Mouse (Mus musculus) cerebellum, postnatal 36 days (tissue): ENCODE measurements around the gene Pxk.

Experiments
- DNase-seq, 2 experiments: peaks; one replicate each; pipeline ENCODE4 v3.0.0; 2021 to 2022; ENCODE audit warnings: mixed read lengths in 2 of 2

Gene Pxk

DNA sequence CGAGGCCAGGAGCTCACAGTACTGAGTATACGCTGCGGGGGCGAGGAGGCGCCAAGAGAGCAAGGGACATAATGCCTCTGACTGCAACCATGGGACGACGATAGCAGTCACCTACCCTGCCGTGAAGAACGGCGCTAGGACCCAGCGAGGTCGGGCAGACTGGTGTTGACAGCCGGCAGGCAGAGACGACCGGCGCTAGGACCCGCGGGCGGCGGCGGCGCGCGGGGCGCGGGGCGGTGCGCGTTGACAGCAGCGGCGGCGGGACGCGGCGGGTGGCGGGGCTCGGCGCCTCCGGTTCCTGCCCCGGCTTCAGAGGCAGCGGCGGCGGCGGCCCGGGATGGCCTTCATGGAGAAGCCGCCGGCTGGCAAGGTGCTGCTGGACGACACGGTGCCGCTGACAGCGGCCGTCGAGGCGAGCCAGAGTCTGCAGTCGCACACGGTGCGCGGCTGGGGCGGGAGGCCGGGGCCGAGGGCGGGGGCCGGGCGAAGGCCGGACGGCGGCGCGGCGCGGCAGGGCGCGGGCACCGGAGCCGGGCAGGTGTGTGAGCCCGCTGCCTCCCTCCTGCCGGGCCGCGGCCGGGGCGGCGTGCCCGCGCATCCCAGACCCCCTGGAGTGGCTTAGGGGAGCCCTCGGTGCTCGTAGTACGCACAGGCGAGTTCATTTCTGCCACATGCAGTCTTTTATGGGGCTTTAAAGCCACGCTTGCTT is at the start of gene Pxk:
Gene Pxk (plus strand): TSS at position 234 of the 709 bp plus-strand sequence.
- DNase-seq: peak; percentile 98

DNA sequence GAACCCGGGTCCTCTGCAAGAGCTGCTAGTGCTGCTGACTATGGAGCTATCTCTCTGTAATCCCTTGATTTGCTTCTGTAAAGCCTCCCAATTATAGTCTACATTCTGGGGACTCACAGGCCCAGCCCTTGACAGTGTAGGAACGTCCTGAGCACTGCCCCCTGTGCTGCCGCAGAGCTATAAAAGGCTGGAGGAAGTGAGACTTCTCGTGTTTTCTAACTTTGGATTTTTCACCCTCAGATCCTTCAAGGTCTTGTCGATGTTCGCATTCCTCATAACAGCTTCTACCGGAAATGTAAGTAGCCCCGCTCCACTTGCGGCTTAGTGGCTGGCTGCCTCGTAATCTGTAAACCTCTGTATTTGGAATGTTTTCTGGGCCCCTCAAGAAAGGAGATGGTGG is 48.7 kb upstream of the Pxk start:
- no peak for DNase-seq

DNA sequence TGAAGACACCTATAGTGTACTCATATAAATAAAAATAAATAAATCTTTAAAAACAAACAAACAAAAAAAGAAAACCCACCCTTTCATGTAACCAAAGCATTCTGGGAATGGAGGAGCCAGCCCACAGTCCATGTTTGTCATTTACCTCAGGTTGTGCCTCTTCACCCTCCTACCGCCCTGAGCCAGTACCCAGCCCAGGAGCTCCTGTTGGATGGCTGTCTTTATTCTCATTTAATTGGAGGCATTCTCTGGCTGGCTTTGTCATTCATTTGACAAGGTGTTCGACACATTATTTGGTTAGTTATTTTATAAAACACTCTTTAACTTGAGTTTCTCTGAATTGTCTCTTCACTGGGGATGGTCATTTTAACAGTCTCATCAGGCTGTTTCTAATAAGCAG is 46.1 kb upstream of the Pxk start:
- DNase-seq: no peak

DNA sequence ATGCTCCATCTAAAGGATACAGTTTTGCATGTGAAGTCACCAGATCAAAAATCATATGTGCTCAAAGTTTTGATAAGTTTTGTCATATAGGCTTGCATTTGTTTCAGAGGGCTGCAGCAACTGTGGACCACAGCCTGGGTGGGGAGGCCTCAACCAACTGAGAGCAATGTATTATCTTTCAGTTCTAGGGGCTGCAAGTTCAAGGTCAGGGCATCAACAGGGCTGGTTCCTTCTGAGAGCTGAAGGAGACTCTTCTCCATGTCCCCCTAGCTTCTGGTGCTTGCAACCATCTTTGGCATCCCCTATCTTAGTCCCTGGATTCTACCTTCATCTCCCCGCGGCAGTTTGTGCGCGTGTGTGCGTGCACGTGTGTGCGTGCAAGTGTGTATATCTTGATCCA is 45.4 kb upstream of the Pxk start:
- no peak for DNase-seq

DNA sequence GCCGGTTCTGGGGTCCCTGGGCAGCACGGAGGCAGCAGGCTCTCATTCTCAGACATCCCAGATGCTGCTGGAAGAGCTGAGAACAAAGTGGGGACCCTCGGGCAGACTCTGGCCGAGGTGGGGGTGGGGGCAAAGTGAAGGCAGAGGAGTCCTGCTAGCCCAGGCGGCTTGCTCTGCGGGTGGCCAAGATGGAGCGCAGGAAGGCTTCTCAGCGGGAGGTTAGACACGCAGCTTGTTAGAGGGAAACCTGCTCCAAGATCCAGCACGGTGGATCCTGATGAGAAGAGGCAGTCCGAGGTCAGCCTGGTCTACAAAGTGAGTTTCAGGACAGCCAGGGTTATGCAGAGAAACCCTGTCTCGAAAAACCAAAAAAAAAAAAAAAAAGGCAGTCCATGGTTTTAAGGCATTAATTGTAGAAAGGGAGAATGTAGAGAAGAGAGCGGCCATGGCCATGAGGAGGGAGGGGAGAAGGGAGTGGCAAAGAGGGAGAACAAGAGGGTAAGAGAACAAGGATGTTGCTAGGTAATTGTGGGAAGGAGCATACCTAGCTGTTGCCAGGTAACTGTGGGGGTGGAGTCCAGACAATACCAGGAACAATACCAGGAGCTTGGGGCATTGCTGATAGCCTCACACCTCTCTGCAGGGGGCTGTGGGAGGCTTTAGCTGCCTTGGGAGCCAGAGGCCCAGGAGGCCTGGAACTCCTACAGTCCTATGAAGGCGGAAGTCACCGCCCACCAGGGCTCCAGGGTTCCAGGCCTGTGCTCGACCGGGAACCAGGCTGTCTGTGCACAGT is 43.5 kb upstream of the Pxk start:
- no peak for DNase-seq

DNA sequence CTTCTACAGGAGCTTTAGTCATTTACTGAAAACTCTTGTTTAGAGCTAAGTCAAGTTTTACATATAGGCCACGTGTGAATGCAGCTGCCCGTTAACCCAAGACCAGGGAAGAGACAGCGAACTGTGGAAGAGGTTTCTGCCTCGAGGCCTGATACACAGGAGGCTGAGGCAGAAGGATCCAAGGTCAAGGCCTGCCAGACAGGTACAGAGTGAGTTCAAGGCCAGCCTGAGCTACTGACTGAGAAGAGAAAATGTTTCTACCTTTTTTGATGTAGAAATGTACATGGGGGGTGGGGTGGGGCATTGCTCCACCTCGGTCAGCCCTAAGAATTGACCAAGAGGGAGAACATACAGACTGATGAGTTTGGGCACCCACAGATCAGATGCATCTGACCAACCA is 41.9 kb upstream of the Pxk start:
- no peak for DNase-seq

DNA sequence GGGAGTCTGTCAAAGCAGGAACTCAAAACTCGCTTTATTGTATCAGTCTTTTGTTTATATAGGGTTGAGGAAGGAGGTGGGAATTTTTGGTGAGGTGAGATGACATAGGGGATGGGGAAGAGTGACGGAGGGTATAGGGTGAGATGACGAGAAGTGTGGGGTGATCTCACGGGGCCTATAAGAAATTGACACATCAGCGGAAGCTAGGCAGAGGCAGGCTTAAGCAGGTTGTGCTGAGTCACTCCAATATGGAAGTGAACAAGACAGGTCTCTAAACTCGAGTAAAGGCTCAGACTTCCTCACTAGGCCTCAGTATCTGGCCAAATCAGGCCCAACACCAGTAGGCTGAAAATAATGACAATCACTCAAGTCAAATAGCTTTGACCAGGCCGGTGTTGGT is 38.1 kb upstream of the Pxk start:
- DNase-seq: no peak

DNA sequence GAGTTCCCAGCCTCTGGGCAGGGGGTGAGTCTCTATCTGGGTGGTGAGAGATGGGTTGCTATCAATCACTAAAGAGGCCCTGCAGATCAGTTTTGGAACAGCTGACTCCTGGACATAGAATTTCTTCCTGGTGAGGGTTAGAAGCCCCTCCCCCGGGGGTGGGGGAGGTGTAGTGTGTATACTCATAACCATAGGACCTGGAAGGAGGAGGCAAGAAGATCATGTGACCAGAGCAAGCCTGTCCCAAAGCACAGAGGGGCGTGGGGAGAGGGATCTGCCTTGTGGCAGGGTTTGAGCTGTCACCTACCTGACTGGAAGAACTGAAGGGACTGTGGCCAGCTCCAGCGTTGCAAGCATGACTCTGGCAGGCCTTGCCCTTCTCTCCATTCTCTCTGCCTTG is 35.9 kb upstream of the Pxk start:
- DNase-seq: no peak

DNA sequence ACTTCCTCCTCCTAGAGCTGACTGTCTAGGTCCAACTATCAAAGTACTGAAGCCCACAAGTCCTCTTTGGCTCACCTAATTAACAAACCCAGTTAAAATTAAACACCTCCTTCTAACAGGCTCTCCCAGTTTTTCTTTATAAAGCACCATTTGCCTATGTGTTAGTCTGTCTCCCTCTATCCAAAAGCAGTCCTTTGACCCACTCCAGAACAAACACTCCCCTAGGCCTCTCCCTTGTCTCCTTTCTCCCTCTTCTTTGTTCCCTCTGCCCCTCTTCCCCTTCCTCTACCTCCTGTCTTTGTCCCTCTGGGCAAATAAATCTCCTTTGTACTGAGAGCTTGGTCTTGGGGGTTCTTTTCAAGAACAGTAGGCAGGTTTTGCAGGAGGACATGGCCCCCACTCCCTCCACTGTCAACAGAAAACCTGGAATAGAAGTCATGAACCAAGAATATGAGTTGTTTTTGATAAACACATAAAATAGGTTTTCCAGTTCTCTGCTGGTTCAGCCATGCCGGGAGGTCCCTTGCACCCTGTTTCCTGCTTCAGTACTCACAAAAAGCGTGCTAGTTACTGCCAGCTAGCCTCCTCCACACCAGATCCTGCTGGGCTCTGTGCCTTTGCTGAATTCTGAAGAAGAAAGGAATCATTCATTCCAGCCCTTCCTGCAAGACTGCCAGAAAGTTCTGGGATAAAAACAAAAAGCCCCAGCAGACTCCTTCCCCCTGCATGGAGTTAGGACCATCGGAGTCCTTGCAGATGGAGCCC is 35.3 kb upstream of the Pxk start:
- no peak for DNase-seq

DNA sequence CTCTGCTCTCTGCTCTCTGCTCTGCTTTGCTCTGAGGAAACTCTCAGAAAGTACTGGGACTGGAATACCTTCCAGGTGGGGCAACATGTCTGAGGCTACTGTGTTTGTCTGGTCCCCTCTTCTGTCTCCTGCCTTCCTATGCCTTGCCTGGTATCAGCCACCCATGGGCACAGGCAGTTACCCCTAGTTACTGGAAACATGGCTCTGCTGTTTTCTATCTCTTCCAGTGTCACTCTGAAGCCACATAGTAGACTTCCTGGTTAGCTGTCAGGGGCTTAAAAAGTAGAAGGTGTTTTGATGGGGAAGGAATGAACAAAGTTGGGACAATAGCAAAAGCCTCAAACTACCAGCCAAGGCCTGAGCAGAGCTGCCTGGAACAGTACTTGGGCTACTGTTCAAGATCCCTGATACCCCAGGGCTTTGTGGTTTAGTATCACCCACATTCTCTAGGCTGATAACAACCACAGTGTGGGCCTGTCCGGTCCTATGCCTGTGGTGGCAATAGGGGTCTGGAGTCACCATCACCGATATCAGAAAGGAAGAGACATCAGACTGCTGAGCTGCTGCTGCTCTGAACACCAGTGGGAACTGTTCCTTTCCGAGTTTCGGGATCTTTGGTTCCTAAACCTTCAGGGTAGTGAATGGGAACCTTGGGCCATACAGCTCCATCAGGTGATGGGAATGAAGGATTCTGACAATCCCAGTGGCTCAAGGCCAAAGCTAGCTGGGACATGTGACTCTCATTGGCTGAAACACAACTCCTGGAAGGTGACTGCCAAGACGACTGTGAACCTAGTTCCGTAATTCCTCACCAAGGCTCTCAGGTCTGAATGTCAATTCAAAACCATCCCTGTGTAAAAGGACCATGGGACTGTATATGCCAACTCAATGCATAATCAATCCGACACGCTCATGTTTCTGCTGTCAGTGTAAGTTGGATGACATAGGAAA is 33.9 kb upstream of the Pxk start:
- DNase-seq: peak in 1 of 2 experiments; percentile 16

DNA sequence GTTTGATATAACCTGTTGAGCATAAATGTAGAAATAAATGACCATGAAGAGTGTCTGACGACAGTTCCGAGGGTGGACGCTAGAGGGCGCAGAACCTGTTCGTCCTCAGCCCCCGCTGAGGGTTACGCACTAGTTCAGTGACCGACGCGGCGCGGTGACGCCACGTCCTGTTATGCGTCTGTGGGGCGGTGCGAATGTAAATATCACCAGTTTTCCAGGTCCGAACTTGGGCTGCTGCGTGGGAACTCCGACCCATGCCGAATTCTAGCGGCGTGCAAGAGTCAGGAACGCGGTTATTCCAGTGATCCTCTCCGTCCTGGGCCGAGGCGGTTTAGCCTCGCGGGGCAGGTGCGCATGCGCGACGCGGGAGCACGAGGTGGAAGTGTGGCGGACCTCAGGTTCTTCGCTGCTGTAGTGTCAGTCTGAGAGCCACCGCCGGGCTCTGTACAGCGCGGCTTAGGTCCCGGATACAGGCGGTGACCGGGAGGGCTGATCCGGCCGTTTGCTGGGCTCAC is 17.8 kb upstream of the Pxk start, which contains the start of gene Rpp14:
Gene Rpp14 (plus strand): TSS at position 203 of the 515 bp plus-strand sequence.
- peak; percentile 96 to 98 for DNase-seq

DNA sequence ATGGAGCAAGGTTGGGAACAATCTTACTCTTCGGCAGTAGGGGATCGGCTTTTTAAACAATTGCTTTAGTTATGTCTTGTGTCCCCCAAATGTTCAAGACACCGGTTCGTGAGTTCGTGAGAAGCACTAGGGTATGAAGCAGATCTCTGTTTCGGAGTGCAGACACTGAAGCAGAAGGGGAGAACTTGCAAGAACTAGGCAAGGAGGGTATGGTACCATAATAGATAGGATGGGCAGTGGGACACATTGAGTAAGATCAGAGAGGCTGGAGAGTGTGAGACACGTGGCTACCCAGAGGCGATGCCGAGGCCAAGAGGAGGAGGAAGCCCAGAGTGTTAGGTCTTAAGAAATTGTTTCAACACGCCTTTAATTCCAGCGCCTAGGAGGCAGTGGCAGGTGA is 17.3 kb upstream of the Pxk start:
- DNase-seq: no peak

DNA sequence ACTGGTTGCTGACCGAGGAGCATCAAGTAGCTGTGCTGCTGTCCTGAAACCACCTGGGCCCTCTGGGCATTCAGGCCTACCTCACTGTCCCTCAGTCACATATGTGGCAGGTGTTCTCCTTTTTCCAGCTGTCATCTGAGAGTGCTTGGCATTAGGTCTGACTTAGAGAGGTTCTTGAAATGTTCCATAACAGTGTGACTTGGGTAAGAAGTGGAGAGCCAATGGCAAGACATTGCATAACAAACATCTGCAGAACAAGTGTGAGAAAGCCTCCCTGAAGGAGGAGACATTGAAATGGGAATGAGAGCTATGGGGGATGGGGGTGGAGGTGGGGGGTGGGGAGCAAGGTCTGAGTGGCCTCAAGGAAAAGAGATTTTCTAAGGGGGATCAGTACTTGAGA is 15.1 kb upstream of the Pxk start:
- no peak for DNase-seq

DNA sequence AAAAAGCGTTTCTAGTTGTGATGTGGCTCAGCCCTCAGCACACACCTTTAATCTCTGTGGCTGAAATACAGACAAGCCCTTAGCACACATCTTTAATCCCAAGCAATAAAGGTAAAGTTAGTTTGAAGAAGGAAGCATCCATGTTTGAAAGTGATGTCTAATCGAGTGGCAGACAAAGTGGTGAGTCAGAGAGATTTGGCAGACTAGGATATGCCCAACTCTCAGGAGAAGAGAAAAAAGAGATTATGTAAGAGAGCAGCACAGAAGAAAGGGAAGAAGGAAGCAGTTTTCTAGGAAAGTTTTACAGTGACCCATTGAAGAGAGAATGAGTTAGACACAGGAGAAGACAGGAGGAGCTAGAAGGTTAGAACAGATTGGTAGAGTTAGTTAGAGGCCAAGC is 9.0 kb upstream of the Pxk start:
- no peak for DNase-seq

DNA sequence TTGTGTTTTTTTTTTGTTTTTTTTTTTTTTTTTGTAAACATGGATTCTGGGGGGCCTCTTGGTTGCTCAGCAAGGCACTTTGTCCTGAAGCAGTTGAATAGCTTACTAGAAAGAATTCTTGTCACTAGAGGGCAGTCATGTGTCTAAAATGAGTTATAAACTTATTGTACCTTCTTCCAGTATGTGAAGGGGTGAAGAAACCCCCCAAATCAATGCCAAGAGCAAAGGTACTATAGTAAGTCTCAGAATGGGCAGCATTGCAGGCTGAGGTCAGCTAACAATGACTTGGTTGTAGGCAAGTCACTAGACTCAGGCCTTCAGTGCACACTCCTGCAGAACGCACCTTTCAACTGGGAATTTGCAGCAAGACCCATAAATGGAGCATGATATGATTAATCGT is 5.4 kb upstream of the Pxk start:
- DNase-seq: no peak

DNA sequence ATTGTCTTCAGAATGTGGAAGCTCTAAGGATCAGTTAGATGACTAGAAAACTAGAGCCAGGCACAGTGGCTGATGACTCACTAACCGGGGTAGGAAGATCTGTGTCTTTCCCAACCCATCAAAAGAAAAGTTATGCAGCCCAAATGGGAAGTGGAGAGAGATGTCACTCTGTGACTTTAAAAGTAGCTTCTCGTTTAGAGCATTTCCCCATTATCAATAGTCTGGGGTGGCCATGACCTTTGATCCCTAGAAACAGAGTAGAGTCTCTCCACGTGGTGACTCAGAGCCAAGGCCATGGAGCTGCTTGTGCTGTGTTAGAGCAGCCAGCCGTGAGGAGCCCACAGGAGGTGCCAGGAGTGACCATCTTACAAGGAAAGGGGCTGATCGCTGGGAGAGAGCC is 4.6 kb upstream of the Pxk start:
- DNase-seq: no peak

DNA sequence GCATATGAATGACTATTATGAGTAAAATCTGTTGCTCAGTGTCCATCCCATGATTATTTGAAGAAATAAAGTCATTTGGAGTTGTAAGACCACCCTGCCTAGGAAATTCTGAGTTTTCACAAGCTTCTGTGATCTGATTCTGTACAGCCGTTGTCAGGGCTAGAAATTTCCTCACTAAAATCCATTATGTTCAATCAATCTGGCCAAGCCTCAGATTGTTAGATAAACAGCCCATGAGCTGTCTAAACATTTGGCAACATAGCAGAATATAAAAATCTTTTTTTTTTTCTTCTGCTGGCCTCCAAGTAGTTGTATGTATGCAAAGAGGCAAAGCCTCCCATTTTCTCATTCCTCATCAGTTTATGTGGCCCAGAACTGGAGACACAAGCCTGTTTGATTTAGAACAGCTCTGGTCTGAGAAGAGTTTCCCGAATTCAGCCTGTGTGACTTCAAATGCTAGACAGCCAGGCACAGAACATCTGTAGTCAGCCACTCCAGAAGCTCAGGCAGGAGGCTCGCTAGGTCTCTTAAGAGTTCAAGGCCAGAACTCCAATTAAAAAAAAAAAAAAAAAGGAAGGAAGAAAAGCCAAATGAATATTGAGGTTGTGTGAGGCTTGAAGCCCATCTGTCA is 3.0 kb upstream of the Pxk start:
- no peak for DNase-seq

DNA sequence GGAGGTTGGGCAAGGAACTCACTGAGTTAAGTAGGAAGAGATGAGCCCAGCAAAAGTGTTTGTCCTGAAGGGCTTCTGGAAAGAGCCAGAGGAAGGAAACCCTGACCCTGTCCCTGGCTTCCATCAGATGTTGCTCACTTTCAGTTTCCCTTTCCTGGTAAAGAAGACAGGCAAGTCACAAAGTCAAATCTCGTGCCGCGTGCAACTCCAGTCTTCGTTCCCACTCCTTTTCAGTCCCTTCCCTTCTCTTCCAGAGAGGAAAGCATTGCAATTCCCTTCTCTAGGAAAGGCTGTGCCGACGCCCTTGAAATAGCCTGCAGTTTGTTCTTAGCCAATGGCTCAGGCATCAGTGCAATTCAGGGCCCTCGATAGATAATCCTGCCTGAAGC is 2.5 kb upstream of the Pxk start:
- DNase-seq: no peak

DNA sequence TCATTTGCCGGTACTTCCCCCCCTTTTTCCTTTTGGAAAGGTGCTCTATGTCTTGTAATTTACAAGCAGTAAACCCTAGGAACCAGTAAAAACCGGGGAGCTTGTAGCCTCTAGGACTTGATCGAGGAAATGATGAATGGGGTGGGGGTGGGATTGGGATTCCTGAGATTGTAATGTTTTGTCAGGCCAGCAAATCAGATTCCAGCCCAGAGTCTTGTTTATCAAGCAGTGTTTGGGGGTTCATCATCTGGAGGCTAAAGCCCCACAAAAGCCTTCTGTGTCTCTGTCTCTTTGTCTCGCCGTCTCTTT is 630 bp downstream of the Pxk start:
- no peak for DNase-seq

DNA sequence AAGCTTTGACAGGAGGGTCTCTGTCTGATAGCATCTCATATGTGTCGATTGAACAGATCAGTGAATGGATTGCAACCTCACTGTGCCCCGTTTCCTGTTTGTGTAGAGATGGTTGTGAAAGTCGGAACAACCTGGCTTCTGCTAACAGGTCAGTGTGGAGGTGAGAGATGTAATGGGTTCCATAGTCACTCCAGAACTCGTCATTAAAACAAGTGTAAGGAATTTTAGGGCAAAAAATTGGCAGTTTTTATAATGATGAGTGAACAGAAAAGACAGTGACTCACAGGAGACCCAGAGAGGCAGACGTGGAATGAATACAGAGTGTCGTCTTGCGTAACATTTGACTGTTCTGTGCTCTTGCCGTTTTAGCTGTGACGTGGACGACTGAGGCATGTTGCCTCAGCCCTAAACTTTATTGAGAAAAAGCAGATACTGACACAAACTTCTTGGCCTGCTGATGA is 1.6 kb downstream of the Pxk start:
- DNase-seq: no peak

DNA sequence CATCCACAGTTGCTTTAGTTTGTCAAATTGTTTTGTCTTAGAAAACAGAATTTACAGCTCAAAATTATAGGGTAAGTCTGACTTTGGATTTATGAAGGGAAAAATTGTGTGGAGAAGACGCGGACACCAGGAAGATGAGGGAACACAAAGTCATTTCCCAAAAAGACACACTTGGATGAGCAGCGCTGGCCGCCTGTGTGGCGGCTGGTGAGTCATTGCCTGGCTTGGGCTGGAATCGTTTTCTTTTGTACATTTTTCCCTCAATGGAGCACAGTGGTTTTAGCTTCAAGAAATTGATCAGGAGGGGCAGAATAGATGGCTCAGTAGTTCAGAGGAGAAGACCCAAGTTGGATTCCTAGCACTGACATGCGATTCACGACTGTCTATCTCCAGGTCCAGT is 3.9 kb downstream of the Pxk start:
- DNase-seq: peak; percentile 37 to 51

DNA sequence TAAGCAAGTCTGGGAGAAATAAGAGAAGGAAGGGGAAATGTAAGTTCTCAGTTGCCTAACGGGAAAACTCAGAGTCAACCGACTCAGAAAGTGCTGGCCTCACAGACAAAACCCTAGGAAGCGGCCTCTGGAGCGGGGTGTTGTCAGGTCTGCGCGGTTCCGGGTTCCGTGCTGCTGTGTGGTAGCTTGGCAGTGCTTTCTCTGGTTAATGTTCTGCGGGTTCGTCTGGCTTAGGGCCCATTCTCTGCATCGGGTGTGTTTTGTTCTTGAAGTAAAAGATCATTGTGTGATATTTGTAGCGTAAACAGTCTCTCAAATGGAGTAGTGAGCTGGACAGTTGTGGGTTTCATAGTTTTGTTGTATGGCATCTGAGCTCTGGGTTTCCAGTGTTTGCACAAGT is 4.7 kb downstream of the Pxk start:
- peak in 1 of 2 experiments; percentile 14 for DNase-seq
